Mouse (Mus musculus) heart, embryonic 14.5 days (tissue): ENCODE results near the gene Hddc2. TPM values are rescaled to one million over a fixed set of nuclear protein-coding genes. Genes with fewer than 3 reads are reported as not detected.
"Not testable (repeated sequence)": the region's sequence is repeated elsewhere in the genome, so short reads cannot be mapped to it uniquely, and the experiment has no call there.

Source experiments
- ATAC-seq: fragments of 200-750 bp; cut with Nextera tagmentation; 2 replicates; pipeline ENCODE4 v1.8.0; 2017; ENCODE audit warnings: low read depth, moderate TSS enrichment; ENCODE audit not compliant: insufficient number of reproducible peaks, insufficient read depth, low FRiP score
- H3K27ac ChIP-seq, 2 experiments: fragments of 200-500 bp in 1 of 2; fragments of 300-500 bp in 1 of 2; sonication (generic) in 1 of 2; replicated peaks in 1 of 2; 2 replicates each; pipeline ENCODE4 v1.5.1; 2012 to 2014; ENCODE audit warnings: low read depth in 2 of 2, low read length in 2 of 2, control low read depth in 1 of 2, mild to moderate bottlenecking in 1 of 2, mixed read lengths in 1 of 2; ENCODE audit not compliant: control insufficient read depth in 1 of 2, insufficient read depth in 1 of 2
- H3K27me3 ChIP-seq: fragments of 300-500 bp; sonication (generic); 2 replicates; pipeline ENCODE4 v1.6.1; 2014; ENCODE audit warnings: mild to moderate bottlenecking, low read length, control low read depth; ENCODE audit not compliant: control insufficient read depth, insufficient read depth
- H3K36me3 ChIP-seq: fragments of 300-500 bp; sonication (generic); 2 replicates; pipeline ENCODE4 v1.6.1; 2014; ENCODE audit warnings: mild to moderate bottlenecking, control low read depth, low read length, mixed read lengths; ENCODE audit not compliant: control insufficient read depth, insufficient read depth
- H3K4me1 ChIP-seq, 2 experiments: fragments of 200-500 bp in 1 of 2; fragments of 300-500 bp in 1 of 2; sonication (generic) in 1 of 2; 2 replicates each; pipeline ENCODE4 v1.6.1; 2012 to 2014; ENCODE audit warnings: low read length in 2 of 2, control low read depth in 1 of 2, mixed read lengths in 1 of 2; ENCODE audit not compliant: control insufficient read depth in 2 of 2, insufficient read depth in 2 of 2
- H3K4me2 ChIP-seq: fragments of 300-500 bp; sonication (generic); 2 replicates; pipeline ENCODE4 v1.6.1; 2014; ENCODE audit warnings: mild to moderate bottlenecking, low read length
- H3K4me3 ChIP-seq, 2 experiments: fragments of 200-500 bp in 1 of 2; fragments of 300-500 bp in 1 of 2; sonication (generic) in 1 of 2; 2 replicates each; pipeline ENCODE4 v1.5.1; 2012 to 2014; ENCODE audit warnings: low read length in 2 of 2, mild to moderate bottlenecking in 2 of 2, control low read depth in 1 of 2, low read depth in 1 of 2, moderate library complexity in 1 of 2; ENCODE audit not compliant: control insufficient read depth in 1 of 2, insufficient read depth in 1 of 2
- H3K9ac ChIP-seq: fragments of 300-500 bp; sonication (generic); 2 replicates; pipeline ENCODE4 v1.6.1; 2014; ENCODE audit warnings: mild to moderate bottlenecking, low read length
- H3K9me3 ChIP-seq: fragments of 300-500 bp; sonication (generic); 2 replicates; pipeline ENCODE4 v1.6.1; 2016; ENCODE audit warnings: low read length, control low read depth; ENCODE audit not compliant: control insufficient read depth
- WGBS: fragments of 180-500 bp; shearing (Covaris S2); extraction: QIAGEN DNeasy Blood & Tissue Kit; methylation state at CpG from one replicate; pipeline ENCODE4 v1.1.7; 2014; 5-methylcytosine and 5-hydroxymethylcytosine counted together
- polyA plus RNA-seq: library from polyadenylated mRNA; unstranded; fragments of >200 nt; fragmentation: Nextera tagmentation; extraction: Ambion mirVana; gene quantifications from 2 replicates; pipeline ENCODE4 v1.2.1, GENCODE M21; 2014

Gene Hddc2
- polyA plus RNA-seq, 1 experiment from 2014 or later = 55.4 TPM

GRCm38 (mm10) chr10:31354141-31354540 lies 41.0 kb downstream of the Hddc2 start:
- no peak overlapping the region for H3K27ac ChIP-seq
- H3K4me3 ChIP-seq = no peak overlapping the region
- no peaks in the 10 kb centered on the region for H3K4me1 ChIP-seq
- no peak overlapping the region for H3K9ac ChIP-seq
- H3K9me3 ChIP-seq = no peaks in the 10 kb centered on the region
- no peak for ATAC-seq
- H3K27me3 ChIP-seq = no peaks in the 10 kb centered on the region
- no peaks in the 10 kb centered on the region for H3K36me3 ChIP-seq
- 71% methylated on average over 2 of the region's 2 CpGs for WGBS
- no peak overlapping the region for H3K4me2 ChIP-seq

DNA sequence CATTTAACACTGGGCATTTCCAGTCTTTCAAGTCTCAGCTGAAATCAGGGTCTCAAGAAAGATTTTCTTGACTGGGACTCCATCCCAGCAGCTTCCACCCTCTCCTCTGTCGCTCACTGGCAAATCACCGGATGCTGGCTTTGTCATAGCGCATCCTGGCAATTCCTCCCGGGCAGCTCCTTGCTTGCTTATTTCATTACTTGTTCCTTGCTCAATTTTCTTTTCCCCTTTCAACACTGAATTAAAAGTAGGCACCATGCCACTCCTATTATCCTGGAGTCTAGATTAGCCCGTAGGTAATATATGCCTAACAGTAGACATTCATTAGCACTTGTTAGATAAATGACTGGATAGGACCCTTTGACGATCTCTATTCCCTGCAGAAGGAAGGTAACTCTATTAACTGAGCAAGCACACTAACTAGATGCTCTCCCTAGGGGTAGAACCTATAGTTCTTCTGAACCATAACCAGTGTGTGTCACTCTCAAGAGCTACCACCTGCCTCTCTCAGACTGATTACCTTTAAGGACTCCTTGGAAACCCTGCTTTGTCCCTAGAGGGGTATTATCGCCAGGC lies 41.8 kb downstream of the Hddc2 start:
- H3K9ac ChIP-seq = no peak overlapping the region
- H3K4me3 ChIP-seq = no peak overlapping the region
- no peaks in the 10 kb centered on the region for H3K4me1 ChIP-seq
- no peak overlapping the region for H3K4me2 ChIP-seq
- no peaks in the 10 kb centered on the region for H3K36me3 ChIP-seq
- no peak overlapping the region for H3K27ac ChIP-seq
- no peak for ATAC-seq
- no peaks in the 10 kb centered on the region for H3K9me3 ChIP-seq
- H3K27me3 ChIP-seq = no peaks in the 10 kb centered on the region
- WGBS = 75% methylated on average over 7 of the region's 7 CpGs

DNA sequence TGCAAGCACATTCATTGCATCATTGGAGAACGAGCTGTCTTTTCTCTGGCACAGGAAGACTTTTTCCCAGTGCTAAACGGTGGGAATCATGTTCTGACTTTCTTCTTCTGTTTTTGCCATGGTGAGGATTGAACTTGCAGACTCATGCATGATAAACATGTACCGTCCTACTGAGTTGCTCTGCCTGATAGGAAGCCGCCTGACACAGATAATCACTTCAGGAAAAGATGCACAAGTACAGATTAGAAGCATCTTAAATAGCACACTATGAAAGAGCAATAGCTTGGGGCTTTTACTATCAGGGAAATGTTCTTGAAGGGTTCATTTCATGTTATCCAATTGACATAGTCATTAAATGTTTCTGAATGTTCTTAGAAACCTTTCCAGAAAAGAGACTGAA lies 46.6 kb downstream of the Hddc2 start:
- Histone ChIP-seq H3K4me3 (no peak overlapping the region), H3K4me1 (no peaks in the 10 kb centered on the region), H3K27ac (no peak overlapping the region), H3K36me3 (no peaks in the 10 kb centered on the region), H3K9me3 (no peaks in the 10 kb centered on the region), H3K9ac (no peak overlapping the region), H3K27me3 (no peaks in the 10 kb centered on the region), H3K4me2 (no peak overlapping the region)
- 56% methylated on average over 4 of the region's 4 CpGs for WGBS
- no peak for ATAC-seq

GRCm38 (mm10) chr10:31370200-31370599 lies 57.0 kb downstream of the Hddc2 start:
- H3K27me3 ChIP-seq, H3K9ac ChIP-seq, H3K36me3 ChIP-seq, H3K9me3 ChIP-seq, ATAC-seq, H3K4me3 ChIP-seq, H3K4me1 ChIP-seq, H3K27ac ChIP-seq, H3K4me2 ChIP-seq: not testable (repeated sequence)
- 9% methylated on average over 4 of the region's 5 CpGs for WGBS

Other genes with a start within 250 kb of the Hddc2 start
- gene Tpd52l1, start 132.6 kb downstream of the Hddc2 start, polyA plus RNA-seq = 16.4 and 18.9 TPM in 2 replicates